Mouse (Mus musculus): ENCODE results near the gene Neurod2.

GRCm38 (mm10) chr11:98346168-98346567 is 16.7 kb upstream of the Neurod2 start:
- TF ChIP-seq CTCF (IDR thresholded peaks at IDR 0.05; ENCODE audit: control insufficient read depth, insufficient read depth, low read length) (no peak), POLR2A (IDR thresholded peaks at IDR 0.05; ENCODE audit: borderline replicate concordance, control insufficient read depth, low read depth, low read length) (no peak)

All from bone marrow, adult 2 months (tissue).